Mouse (Mus musculus) kidney, adult 18-20 months (tissue): ENCODE results near the gene BC030867.
A peak's percentile ranks its signal among the peaks of the same experiment; 100 is the strongest.

Source experiments
- DNase-seq: peaks from one replicate; pipeline ENCODE4 v3.0.0; 2021

The BC030867 gene

DNA sequence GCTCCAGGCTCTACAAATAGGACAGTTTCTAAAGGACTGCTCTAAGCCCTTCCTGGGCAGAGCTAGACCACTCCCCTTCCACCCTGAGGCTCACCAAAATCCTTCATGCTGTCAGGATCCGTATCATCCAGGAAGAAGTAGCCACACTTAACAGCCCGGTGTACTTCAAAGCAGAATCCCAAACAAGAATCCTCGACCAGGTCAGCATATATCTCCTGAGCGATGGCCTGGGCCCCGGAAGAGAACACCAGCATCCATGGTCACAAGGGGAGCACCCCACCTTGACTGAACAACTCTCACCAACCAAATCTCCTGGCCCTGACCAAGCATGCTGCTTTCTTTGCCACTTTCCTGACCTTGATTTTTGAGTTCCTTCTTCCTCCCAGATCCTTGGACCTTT lies 45.7 kb downstream of the BC030867 start:
- no peak for DNase-seq

DNA sequence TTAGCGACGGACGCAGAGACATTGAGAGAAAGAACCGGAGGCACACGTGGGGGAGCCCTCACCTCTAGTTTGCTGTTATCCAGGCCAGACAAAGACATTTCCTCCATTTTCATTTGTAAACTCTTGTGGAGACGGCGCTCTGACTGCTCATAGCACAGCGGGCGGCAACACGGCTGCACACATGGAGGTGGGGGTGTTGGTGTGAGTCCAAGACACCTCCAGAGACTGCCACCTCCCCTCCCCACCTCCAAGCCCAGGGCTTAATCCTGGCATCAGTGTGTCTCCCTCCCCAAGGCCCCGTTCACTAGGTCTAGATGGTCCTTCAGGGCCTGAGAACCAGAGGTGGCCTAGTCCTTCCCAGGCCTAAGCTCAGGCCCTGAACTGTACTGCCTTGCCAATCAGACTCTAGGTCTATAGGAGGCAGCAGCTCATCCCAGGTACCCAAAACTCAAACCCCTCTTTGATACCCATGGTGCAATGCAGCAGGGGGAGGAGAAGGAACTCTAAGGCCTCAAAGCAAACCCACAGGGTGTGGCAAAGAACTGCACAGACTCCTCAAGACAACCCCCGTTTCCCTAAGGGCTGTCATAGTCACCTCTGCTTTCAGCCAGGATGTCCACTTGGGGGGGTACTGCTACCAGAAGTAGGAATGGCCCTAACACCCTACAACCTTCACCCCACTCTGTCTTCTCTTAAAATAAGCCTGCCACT lies 46.4 kb downstream of the BC030867 start:
- DNase-seq = no peak

DNA sequence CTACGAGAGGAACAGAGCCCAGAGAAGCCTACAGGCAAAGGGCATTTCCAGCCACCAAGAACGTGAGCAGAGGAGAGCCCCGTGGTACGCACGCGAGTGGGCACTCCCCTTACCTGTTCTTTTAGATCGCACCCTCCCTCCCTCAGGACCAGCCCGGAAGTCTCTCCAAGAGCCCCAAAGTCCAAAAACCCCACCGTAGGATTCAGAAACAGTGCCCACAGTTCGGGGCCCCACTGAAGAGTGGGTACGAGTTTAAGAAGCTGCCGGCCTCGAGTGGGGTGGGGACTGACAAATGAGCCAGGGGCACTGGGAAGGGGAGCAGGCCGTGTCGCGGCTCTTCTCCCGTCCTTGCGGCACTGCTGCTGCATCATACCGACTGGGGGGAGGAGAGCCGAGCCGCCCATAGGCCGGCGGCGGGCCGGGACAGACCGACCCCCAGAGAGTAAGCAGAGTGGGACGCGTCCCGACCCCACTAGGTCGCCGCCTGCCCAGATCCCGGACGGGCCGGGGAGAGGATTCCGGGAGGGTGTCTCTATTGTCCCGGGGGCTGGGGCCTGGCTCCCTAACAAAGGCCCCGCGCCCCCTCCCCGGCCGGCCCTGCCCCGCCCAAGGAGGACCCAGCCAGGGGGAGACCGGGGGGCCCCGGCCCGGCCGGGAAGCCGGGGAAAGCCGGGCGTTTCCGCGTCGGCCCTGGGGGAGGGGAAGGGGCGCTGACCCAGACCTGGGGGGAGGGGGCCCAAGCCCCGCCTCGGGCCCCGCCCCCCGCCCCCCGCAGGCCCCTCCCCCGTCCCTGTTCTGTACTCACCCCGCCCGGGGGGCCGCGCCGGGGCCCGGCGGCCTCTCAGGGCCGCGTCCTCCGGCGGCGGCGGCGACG lies 47.2 kb downstream of the BC030867 start:
- DNase-seq = peak; percentile 60

DNA sequence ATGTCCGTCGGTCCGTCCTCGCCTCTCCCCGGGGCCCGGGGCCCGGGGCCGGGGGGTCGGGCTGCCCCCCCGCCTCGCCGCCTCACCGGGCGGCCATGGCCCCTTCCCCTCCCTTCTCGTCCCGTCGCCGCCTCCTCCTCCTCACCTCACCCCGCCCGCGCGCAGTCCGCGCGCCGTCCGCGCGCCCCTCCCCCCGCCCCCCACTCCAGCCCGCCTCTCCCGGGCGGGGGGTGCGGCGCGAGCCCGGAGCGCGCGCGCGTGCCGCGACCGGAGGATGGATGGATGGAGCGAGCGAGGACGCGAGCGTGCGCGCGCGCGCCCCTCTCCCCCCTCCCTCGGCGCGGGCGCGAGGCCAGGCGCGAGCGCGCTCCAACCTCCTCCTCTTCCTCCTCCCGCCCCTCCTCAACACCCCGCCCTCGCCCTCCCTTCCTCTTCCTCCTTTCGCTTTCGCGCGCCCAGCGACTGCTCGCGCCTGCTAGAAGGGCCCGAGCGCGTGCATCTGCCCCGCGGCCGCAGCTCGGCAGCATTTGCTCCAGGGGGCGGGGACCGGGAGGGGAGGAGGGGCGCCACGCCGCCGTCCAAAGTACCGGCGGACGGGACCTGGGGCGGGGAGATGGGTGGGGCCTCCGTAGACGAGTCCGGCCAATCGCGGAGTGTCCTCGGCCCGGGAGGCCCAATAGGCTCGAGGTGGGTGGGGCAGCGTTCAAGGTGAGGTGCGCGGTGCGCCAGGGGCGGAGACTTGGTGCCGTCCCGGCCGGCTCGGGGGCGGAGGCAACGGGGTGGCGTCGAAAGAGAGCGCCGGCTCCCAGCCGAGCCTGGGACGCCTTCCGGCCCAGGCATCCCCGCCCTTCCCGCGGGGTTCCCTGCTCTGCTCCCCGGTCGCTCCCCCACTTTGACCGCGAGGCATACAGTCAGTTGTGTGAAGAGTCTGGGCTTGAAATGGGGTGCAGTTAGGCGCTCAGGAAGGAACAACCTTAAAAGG lies 48.1 kb downstream of the BC030867 start, which contains the start of gene Atxn7l3:
TSS of gene Atxn7l3 (minus strand) at position 141 of the 982 bp plus-strand sequence.
- peak; percentile 98 for DNase-seq

DNA sequence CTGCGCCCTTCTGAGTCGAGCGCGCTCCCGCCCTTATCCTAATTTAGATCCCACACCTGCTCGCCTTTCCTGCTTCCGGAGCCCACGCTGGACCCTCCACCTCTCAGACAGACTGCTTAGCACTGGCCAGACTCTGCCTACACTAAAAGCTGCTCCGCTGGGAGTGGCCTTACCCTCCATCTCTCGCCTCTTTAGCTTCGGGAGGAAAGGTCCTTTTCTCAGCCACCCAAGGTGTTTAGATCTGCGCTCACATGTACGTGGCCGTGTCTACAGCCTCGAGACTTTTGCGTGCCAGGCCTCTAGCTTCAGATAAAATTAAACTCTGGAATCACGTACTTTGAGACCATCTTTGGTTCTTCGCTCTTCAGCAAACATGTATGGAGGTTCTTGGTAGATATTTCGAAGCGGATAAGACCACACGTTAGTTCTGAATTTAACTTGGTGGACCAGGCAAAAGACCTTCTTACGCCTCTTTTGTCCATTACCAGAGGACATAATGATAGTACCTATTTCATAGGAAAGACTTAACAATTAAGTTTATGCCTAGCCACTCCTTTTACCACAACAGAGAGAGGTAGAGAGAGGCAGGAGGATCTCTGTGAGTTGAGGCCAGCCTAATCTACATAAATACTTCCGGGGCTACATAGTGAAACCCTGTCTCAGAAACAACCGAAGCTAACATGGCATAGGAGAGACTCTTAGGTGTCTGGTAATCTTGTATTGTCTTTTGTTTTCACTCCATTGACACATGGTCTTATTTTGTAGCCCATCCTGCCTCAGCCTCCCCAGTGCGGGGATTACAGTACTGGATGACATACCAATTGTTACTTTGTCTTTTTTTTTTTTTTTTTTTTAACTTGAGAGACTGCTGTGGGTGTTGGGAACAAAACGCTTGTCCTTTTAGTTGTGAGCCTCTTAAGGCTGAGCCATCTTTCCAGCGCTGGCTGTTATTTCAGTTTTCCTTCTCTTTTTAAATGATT lies 49.2 kb downstream of the BC030867 start:
- no peak for DNase-seq

DNA sequence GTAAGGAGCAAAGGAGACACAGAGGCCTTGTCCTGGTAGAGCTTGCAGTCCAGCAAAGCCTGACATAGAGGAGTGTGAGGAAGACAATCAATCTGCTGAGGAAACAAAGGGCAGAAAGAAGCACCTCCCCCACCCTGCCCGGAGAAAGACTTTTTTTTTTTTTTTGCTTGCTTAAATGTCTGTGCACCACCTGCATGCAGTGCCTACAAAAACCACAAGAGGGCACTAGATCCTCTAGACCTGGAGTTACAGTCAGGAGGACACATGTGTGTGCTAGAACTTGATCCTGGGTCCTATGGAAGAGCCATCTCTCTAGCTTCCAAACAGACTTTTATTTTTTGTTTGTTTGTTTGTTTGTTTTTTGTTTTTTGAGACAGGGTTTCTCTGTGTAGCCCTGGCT lies 51.2 kb downstream of the BC030867 start:
- DNase-seq = peak; percentile 61

DNA sequence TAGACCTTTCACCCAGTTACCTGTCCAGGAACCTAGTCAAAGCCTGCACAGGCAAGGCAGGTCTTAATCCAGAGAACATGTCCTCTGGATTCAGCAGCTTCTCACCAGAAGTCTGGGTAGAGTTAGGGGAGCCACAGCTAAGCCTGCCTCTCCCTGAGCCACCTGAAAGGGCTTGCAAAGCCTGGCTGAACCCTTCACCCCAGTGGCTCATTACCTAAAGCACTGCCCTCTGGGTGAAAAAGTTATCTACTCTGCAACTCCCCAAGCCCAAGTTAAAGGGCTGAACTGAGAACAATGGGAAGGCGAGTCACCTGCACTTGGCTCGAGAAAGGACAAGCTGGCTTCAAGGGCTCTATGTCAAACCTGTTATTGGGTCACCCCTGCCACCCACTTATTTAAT lies 55.5 kb downstream of the BC030867 start:
- no peak for DNase-seq

DNA sequence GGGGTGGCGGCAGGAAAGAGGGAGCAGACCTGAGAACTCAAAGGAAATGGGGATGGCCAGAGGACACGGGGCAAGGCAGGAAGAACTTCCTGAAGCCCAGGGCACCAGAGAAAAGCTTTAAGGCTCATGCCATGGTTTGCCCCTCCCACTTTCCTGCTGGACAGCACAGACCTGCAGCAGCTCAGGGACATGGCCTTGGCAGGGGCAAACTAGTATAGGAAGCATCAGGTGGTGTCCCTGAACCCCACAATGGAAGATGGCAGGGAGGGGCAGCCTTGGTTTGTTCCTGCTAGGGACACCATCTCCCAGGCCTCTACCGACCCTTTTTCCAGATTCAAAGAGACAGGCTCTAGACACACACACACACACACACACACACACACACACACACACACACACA lies 56.7 kb downstream of the BC030867 start:
- no peak for DNase-seq

DNA sequence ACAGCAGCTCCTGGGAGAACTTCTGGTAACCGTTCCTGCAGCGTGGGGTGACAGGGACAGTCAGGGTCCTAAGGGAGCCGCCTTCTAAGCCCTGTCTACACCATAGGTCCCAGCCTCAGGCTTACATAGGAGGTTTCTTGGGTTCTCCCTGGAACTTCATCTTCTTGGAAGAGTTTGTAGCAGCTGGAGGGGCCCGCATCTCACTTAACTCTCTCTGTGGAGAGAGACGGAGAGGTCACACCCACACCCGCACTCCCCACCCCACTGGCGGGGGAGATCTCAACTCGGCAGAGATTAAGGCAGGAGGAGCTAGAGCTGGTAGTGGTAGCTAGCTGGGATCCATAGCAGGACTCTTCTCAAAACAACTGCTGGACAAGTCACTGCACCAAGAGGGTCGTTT lies 59.4 kb downstream of the BC030867 start:
- DNase-seq = no peak

DNA sequence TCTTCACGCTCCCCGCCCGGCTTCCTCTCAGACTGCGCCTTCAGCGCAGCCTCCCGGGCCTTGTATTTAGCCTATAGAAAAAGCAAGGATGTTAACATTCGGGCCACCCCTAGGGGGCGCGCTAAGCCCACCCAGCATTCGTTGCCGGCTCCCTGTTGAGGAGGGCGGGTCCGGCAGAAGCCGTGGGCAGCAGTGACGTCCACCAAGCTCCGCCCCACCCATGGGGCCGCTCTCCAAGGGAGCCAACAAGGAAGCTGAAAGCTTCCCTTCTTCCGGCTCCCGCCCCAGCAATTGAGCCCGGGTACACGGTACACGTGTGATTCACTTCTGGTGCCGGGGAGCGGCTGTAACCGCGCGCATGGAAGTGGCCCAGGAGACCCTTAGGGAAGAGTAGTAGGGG lies 60.3 kb downstream of the BC030867 start:
- peak; percentile 95 for DNase-seq

DNA sequence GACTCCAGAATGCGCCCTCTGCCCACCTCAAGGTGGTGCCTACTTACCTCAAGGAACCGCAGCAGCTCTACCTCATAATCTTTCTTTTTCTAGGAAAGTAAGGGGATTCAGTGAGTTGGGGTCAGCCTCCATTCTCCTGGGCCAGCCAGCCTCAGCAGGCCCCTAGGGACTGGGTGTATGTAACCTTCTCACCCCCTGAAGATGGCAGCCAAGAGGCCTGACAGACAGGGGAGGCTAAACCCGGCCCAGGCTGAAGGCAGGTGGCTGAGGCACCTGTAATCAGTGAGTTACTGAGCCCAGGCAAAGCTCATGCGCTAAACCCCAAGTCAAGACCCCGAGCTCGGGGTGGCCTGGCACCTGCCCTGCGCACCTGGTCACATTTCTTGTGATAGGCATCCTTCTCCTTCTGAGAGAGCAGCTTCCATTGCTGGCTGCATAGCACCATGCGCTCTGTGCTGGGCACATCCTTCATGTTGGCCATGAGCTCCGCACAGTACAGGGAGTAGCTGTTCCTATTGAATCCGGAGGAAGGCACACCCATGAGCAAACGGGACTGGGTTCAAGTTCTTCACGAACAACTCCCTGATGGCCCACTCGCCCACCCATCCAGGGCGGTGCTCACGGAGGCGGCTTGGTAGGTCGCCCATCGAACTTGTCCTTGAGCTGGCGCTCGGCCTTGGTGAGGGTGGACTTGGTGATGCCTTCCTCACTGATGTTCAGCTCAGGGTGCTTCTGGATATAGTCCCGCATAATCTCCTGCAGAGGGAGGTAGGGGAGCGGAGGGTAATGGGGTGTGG lies 61.3 kb downstream of the BC030867 start:
- DNase-seq = no peak

DNA sequence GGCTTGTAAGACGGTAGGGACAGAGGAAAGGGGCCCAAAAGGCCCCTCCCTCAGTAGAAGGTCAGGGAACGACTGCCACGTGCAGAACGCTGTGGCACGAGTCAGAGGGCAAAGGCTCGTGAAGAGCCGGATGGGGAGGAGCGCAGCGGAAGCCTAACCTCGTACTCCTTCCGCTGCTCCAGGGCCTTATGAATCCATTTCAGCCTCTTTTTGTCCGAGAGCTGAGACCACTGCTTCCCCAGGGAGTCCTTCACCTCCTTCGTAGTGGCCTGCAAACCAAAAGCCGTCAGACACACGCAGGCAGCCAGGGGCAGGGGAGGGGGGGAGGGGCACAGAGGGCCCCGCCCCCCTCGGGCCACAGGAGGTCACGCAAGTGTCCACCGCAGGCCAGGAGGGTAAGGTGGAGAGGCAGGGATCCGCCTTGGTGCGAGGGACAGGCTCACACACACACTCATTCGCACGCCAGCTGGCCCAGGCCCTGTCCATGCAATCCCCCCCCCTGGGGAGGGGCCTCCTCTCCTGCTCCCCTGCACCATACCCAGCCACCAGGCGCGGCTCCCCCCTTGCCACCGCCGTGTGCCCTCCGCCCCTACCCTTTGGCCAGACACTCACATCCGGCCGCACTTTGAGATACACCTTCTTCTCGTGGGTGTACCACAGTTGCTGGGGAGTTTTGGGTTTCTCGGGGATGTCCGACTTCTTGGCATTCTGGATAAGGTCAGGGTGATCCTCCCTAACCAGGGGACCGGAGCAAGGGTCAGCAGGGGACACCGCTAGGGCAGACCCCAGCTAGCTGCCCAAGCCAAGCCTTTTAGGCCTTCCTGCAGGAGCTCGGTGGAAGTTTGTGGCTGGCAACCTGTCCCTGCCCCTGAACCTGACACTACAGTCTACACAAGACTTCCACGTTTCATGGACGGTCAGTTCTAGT lies 62.4 kb downstream of the BC030867 start:
- peak; percentile 30 for DNase-seq

DNA sequence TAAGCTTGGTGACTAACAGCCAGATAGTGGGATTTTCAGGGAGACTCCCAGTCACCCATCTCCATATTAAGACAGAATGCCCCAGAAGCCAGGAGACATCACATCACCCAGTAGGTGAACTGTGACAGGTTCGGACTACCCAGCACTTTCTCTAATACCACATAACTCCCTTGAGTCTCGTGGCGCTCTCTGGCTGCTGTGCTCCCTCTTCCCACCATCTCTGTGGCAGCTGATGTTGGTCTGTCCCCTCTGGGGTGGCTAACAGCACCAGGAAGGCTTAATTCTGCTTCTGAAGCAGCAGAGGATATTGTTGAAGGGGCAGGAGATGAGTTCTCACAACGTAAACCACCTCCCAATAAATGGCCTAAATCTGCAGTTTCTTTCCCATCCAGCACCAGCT lies 63.3 kb downstream of the BC030867 start:
- DNase-seq = no peak

DNA sequence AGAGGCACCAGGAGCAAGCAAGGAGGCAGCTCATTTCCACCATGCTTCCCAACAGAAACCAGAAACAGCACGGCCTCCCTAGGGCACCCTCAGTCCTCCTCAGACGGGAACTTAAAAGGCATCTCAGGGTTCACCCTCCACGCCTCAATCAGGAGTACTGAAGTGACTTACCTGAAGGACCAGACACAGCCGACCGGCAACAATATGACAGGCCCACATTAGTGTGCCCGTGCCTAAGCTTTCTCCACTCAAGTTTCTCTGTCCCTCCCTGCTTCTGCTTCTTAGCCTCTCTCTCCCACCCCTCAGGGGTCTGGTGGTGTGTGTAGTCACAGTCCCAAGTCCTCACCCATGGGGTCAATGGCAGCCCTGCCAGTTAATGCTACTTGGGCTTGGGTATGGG lies 63.9 kb downstream of the BC030867 start:
- no peak for DNase-seq

DNA sequence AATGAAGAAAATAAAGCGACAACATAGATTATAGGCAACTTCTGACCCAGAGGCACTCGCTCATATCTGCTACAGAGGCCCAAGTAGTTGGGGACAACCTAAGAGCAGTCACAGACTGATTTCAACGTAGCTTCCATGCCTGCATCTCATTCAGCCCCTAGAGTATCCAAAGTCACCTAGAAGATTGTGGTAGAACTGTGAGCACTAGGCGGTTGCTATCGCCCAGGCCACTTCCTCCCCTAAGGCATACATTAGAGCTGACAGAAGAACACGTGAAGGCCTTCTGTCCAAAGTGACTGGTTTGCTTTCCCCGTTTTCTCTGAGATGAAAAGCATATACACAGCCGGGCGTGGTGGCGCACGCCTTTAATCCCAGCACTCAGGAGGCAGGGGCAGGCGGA lies 65.6 kb downstream of the BC030867 start:
- no peak for DNase-seq
